Mouse (Mus musculus) C2C12 (cell line): ENCODE results near the gene Gm2115.

Experiments
- CEBPB ChIP-seq: IDR thresholded peaks from one replicate; pipeline ENCODE4 v1.6.1; 2011; ENCODE audit warnings: low read depth, mild to moderate bottlenecking, control low read depth, moderate library complexity
- CTCF ChIP-seq: IDR thresholded peaks from one replicate; pipeline ENCODE4 v1.5.1; 2011; ENCODE audit not compliant: control insufficient read depth, insufficient read depth, insufficient read length
- MAX ChIP-seq: IDR thresholded peaks from one replicate; pipeline ENCODE4 v1.6.1; 2011; ENCODE audit warnings: mild to moderate bottlenecking, control low read depth
- MYOD1 ChIP-seq: IDR thresholded peaks from one replicate; pipeline ENCODE4 v1.6.1; 2011; ENCODE audit warnings: low read depth; ENCODE audit not compliant: control insufficient read depth, insufficient read length
- USF1 ChIP-seq: IDR thresholded peaks from one replicate; pipeline ENCODE4 v1.6.1; 2011; ENCODE audit warnings: low read depth, mild to moderate bottlenecking, control low read depth, moderate library complexity

- TF ChIP-seq CTCF = no peak
- no peak for TF ChIP-seq MAX
- no peak for TF ChIP-seq MYOD1
- no peak for TF ChIP-seq CEBPB
- TF ChIP-seq USF1 = no peak
Measured at GRCm38 (mm10) chr7:84596002-84596401, 67.2 kb downstream of the Gm2115 start.
